Mouse (Mus musculus): ENCODE measurements at regions not wholly inside any gene's neighbourhood (a gene's known extent, or its start where the extent isn't known, plus 50 kb on each side); places are given as distances from the start of the nearest gene placed in this dataset.

DNA sequence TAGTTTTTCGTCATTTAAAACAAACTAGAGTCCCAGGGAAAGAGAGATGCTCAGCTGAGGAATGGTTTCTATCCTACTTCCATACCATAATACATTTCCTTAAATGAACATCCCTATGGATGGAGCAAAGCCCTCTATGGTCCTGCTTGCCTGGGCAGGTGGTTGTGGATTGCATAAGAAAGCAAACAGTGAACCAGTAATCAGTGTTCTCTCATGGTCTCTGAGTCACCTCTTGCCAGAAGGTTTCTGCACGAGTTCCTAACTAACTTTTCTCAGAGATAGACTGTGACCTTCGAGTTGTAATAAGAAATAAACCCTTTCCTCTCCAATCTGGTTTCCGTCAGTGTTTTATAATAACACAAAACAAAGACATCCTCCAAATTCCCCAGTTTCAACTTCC lies 62.9 kb upstream of the Bet1 start:
- H3K27me3 ChIP-seq (ENCODE audit: control insufficient read depth, insufficient read depth, low read length): no peaks in the 10 kb centered on the region
- WGBS: 43% methylated on average over 4 of the region's 4 CpGs
- H3K27ac ChIP-seq: no peak overlapping the region
- intact Hi-C loops (cut with DNase I): no loop called here
- H3K4me1 ChIP-seq (ENCODE audit: control insufficient read depth, insufficient read depth, low read length): no peaks in the 10 kb centered on the region
- H3K9ac ChIP-seq (ENCODE audit: low read depth, low read length): no peak overlapping the region
- no peaks in the 10 kb centered on the region for H3K79me2 ChIP-seq (replicated peaks; ENCODE audit: control insufficient read depth, insufficient read depth, low read length)
- DNase-seq: no peak
- H3K36me3 ChIP-seq (ENCODE audit: control insufficient read depth, insufficient read depth, low read length): no peaks in the 10 kb centered on the region
- no peak overlapping the region for H3K4me3 ChIP-seq
- TF ChIP-seq POLR2A (IDR thresholded peaks at IDR 0.05; ENCODE audit: insufficient read depth, low read depth, low read length) (no peak), CTCF (IDR thresholded peaks at IDR 0.05) (no peak)

DNA sequence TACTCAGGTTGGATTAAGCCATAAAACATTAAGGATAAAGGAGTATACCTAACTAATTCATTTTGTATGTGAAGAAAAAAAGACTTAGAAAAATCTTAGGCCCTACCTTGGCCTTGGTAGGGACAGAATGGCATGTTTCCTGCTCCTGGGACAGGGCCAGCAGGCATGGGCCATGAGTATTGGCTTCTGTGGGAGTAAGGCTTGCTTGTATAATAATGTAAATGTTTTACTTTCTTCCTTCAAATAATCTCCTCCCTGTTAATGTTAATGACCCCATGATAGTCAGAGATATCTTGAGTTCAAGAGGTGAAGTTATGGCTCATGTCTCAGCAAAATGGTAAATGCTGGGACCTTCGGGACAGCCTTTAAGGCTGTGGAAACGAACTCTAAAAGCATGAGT lies 71.5 kb upstream of the Bet1 start:
- 86% methylated on average over 2 of the region's 2 CpGs for WGBS
- no peaks in the 10 kb centered on the region for H3K79me2 ChIP-seq (replicated peaks; ENCODE audit: control insufficient read depth, insufficient read depth, low read length)
- no peaks in the 10 kb centered on the region for H3K36me3 ChIP-seq (ENCODE audit: control insufficient read depth, insufficient read depth, low read length)
- intact Hi-C loops (cut with DNase I): no loop called here
- no peak overlapping the region for H3K27ac ChIP-seq
- H3K4me1 ChIP-seq (ENCODE audit: control insufficient read depth, insufficient read depth, low read length): no peaks in the 10 kb centered on the region
- H3K27me3 ChIP-seq (ENCODE audit: control insufficient read depth, insufficient read depth, low read length): no peaks in the 10 kb centered on the region
- H3K4me3 ChIP-seq: no peak overlapping the region
- no peak for TF ChIP-seq POLR2A (IDR thresholded peaks at IDR 0.05; ENCODE audit: insufficient read depth, low read depth, low read length)
- TF ChIP-seq CTCF (IDR thresholded peaks at IDR 0.05): no peak
- no peak for TF ChIP-seq EP300 (IDR thresholded peaks at IDR 0.05; ENCODE audit: insufficient read depth, low read depth, low read length)
- no peak for DNase-seq
- H3K9ac ChIP-seq (ENCODE audit: low read depth, low read length): no peak overlapping the region

DNA sequence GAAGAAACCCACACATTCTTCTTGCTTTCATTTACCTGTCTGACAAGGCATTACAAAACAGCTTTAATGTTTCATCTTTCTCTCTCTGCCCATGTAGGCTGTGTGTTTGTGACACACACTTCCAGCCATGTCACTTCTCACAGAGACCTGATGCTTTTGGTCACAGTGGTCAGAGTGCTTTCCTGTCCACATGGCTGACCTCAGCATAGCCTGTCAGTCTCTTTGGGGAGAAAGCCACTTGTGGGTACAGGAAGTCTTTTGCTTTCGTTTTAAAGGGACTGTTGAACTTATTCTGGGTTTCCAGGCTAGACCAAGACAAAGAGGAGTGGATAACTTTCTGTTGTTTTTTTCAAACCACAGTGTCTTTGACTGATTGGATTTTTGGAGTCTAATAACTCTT lies 77.0 kb upstream of the Bet1 start:
- intact Hi-C loops (cut with DNase I): no loop called here
- H3K4me1 ChIP-seq (ENCODE audit: control insufficient read depth, insufficient read depth, low read length): no peaks in the 10 kb centered on the region
- no peak for TF ChIP-seq POLR2A (IDR thresholded peaks at IDR 0.05; ENCODE audit: insufficient read depth, low read depth, low read length)
- no peak for TF ChIP-seq CTCF (IDR thresholded peaks at IDR 0.05)
- TF ChIP-seq EP300 (IDR thresholded peaks at IDR 0.05; ENCODE audit: insufficient read depth, low read depth, low read length): no peak
- 30% methylated on average over 1 of the region's 1 CpGs for WGBS
- no peak overlapping the region for H3K27ac ChIP-seq
- no peaks in the 10 kb centered on the region for H3K79me2 ChIP-seq (replicated peaks; ENCODE audit: control insufficient read depth, insufficient read depth, low read length)
- no peaks in the 10 kb centered on the region for H3K27me3 ChIP-seq (ENCODE audit: control insufficient read depth, insufficient read depth, low read length)
- no peak for DNase-seq
- H3K36me3 ChIP-seq (ENCODE audit: control insufficient read depth, insufficient read depth, low read length): no peaks in the 10 kb centered on the region
- no peak overlapping the region for H3K4me3 ChIP-seq
- H3K9ac ChIP-seq (ENCODE audit: low read depth, low read length): no peak overlapping the region

DNA sequence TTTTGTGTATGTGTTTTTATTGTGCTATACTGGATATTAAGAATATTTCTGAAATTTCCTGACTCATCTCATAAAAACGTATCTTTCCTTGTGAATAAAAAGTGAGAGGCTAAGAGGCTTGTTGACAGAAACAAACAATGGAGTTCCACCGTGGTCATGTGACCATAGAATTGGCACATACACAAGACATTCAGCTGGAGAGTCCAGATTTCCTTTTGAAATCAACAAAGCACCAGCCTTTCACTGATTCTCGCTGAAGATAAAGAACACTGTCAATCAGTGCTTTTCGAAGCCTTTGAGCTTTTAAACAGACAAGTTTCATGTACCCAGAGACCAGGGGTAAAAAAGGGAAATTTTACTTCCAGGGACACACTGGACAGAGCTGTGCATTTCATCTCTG lies 80.3 kb upstream of the Bet1 start:
- Histone ChIP-seq H3K27ac (no peak overlapping the region), H3K9ac (ENCODE audit: low read depth, low read length) (no peak overlapping the region), H3K27me3 (ENCODE audit: control insufficient read depth, insufficient read depth, low read length) (no peaks in the 10 kb centered on the region), H3K79me2 (replicated peaks; ENCODE audit: control insufficient read depth, insufficient read depth, low read length) (no peaks in the 10 kb centered on the region), H3K4me1 (ENCODE audit: control insufficient read depth, insufficient read depth, low read length) (no peaks in the 10 kb centered on the region), H3K36me3 (ENCODE audit: control insufficient read depth, insufficient read depth, low read length) (no peaks in the 10 kb centered on the region), H3K4me3 (no peak overlapping the region)
- 27% methylated on average over 4 of the region's 4 CpGs for WGBS
- no peak for TF ChIP-seq CTCF (IDR thresholded peaks at IDR 0.05)
- TF ChIP-seq EP300 (IDR thresholded peaks at IDR 0.05; ENCODE audit: insufficient read depth, low read depth, low read length): no peak
- TF ChIP-seq POLR2A (IDR thresholded peaks at IDR 0.05; ENCODE audit: insufficient read depth, low read depth, low read length): no peak
- intact Hi-C loops (cut with DNase I): no loop called here
- no peak for DNase-seq

DNA sequence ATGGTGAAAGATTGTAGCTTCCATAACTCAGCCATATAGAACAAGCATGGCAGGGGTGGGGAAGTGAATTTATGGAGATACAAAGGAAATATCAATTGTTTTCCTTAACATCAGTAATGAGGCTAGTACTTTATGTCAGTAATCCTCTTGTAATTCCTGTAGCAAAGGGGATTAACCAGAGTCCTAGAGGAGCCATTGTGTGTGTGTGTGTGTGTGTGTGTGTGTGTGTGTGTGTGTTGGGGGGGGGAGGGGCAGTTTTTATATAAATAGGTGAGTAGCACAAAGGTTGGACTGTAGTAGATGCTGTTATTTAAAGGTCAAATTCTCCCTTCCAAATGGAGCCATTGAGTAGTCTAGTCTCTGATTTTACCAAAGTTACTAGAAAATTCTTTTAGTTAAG lies 81.0 kb upstream of the Bet1 start:
- Histone ChIP-seq H3K4me3 (no peak overlapping the region), H3K36me3 (ENCODE audit: control insufficient read depth, insufficient read depth, low read length) (no peaks in the 10 kb centered on the region), H3K9ac (ENCODE audit: low read depth, low read length) (no peak overlapping the region), H3K4me1 (ENCODE audit: control insufficient read depth, insufficient read depth, low read length) (no peaks in the 10 kb centered on the region), H3K79me2 (replicated peaks; ENCODE audit: control insufficient read depth, insufficient read depth, low read length) (no peaks in the 10 kb centered on the region), H3K27ac (no peak overlapping the region), H3K27me3 (ENCODE audit: control insufficient read depth, insufficient read depth, low read length) (no peaks in the 10 kb centered on the region)
- TF ChIP-seq EP300 (IDR thresholded peaks at IDR 0.05; ENCODE audit: insufficient read depth, low read depth, low read length) (no peak), CTCF (IDR thresholded peaks at IDR 0.05) (no peak), POLR2A (IDR thresholded peaks at IDR 0.05; ENCODE audit: insufficient read depth, low read depth, low read length) (no peak)
- no peak for DNase-seq
- intact Hi-C loops (cut with DNase I): no loop called here

DNA sequence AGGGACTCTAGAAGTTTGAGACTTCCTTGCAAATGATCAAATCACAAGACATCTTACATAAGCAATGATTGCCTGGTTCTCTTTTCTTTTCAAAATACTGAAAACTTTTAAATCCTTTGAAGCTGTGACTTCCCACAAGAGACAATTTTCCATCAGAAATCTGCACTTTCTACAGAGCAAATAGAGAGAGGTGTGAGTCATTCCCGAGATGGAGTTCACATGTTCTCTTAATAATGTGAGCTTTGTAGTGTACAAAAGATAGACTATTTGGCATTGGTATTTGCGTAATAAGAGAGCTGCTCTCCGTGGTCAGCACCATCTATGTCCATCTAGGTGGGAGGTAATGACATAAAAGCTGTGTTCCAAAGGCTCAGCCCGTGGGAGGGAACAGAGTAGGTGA lies 84.8 kb upstream of the Bet1 start:
- Histone ChIP-seq H3K27me3 (ENCODE audit: control insufficient read depth, insufficient read depth, low read length) (no peaks in the 10 kb centered on the region), H3K9ac (ENCODE audit: low read depth, low read length) (no peak overlapping the region), H3K36me3 (ENCODE audit: control insufficient read depth, insufficient read depth, low read length) (no peaks in the 10 kb centered on the region), H3K27ac (no peak overlapping the region), H3K4me3 (no peak overlapping the region), H3K4me1 (ENCODE audit: control insufficient read depth, insufficient read depth, low read length) (no peaks in the 10 kb centered on the region), H3K79me2 (replicated peaks; ENCODE audit: control insufficient read depth, insufficient read depth, low read length) (no peaks in the 10 kb centered on the region)
- DNase-seq: no peak
- intact Hi-C loops (cut with DNase I): no loop called here
- WGBS: 53% methylated on average over 4 of the region's 4 CpGs
- TF ChIP-seq POLR2A (IDR thresholded peaks at IDR 0.05; ENCODE audit: insufficient read depth, low read depth, low read length): no peak
- TF ChIP-seq CTCF (IDR thresholded peaks at IDR 0.05): no peak
- no peak for TF ChIP-seq EP300 (IDR thresholded peaks at IDR 0.05; ENCODE audit: insufficient read depth, low read depth, low read length)

All from heart, adult 2 months (tissue).